Mouse (Mus musculus) hindbrain, embryonic 10.5 days (tissue): ENCODE data around the gene C030005K15Rik. TPM values are rescaled to one million over a fixed set of nuclear protein-coding genes. Genes with fewer than 3 reads are reported as not detected.
"Not testable (repeated sequence)": the region's sequence is repeated elsewhere in the genome, so short reads cannot be mapped to it uniquely, and the experiment has no call there.

Experiments used
- DNase-seq: peaks from one replicate; pipeline ENCODE4 v3.0.0-alpha.2; 2017; ENCODE audit warnings: low spot score
- H3K27ac ChIP-seq: fragments of 300-500 bp; sonication (generic); 2 replicates; pipeline ENCODE4 v1.5.1; 2016; ENCODE audit warnings: mild to moderate bottlenecking, moderate library complexity
- H3K27me3 ChIP-seq: fragments of 300-500 bp; sonication (generic); 2 replicates; pipeline ENCODE4 v1.6.1; 2016; ENCODE audit warnings: mild to moderate bottlenecking; ENCODE audit not compliant: poor library complexity, insufficient read depth, severe bottlenecking
- H3K36me3 ChIP-seq: fragments of 300-500 bp; sonication (generic); 2 replicates; pipeline ENCODE4 v1.6.1; 2016; ENCODE audit warnings: mild to moderate bottlenecking, moderate library complexity
- H3K4me1 ChIP-seq: fragments of 300-500 bp; sonication (generic); replicated peaks from 2 replicates; pipeline ENCODE4 v1.6.1; 2016; ENCODE audit warnings: mild to moderate bottlenecking
- H3K4me3 ChIP-seq: fragments of 300-500 bp; sonication (generic); 2 replicates; pipeline ENCODE4 v1.5.1; 2016; ENCODE audit warnings: mild to moderate bottlenecking, moderate library complexity
- H3K9me3 ChIP-seq: fragments of 300-500 bp; sonication (generic); 2 replicates; pipeline ENCODE4 v1.6.1; 2016; ENCODE audit warnings: mild to moderate bottlenecking, moderate library complexity
- WGBS: fragments of 180-500 bp; shearing (Covaris S2); methylation state at CpG from one replicate; pipeline ENCODE4 v1.1.7; 2016; 5-methylcytosine and 5-hydroxymethylcytosine counted together
- polyA plus RNA-seq: library from polyadenylated mRNA; unstranded; fragments of >200 nt; fragmentation: Nextera tagmentation; extraction: Ambion mirVana; gene quantifications from 2 replicates; pipeline ENCODE4 v1.2.1, GENCODE M21; 2016

The C030005K15Rik gene
- not detected in 2 replicates for polyA plus RNA-seq

DNA sequence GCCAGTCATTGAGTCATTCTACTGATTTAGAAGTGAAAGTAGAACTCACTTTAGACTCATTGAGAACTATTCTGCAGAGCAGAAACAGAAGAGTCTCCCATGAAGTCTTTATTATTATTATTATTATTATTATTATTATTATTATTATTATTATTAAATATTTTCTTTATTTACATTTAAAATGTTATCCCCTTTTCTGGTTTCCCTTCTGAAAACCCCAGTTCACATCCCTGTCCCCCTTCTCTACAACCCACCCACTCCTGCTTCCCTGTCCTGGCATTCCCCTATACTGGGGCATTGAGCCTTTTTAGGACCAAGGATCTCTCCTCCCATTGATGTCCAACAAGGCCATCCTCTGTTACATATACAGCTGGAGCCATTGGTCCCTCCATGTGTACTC is at the start of gene C030005K15Rik:
C030005K15Rik (minus strand) TSS at position 101 of the 400 bp plus-strand sequence.
- H3K36me3 ChIP-seq, H3K4me3 ChIP-seq, H3K27me3 ChIP-seq, DNase-seq, H3K9me3 ChIP-seq, H3K27ac ChIP-seq, H3K4me1 ChIP-seq: not testable (repeated sequence)

DNA sequence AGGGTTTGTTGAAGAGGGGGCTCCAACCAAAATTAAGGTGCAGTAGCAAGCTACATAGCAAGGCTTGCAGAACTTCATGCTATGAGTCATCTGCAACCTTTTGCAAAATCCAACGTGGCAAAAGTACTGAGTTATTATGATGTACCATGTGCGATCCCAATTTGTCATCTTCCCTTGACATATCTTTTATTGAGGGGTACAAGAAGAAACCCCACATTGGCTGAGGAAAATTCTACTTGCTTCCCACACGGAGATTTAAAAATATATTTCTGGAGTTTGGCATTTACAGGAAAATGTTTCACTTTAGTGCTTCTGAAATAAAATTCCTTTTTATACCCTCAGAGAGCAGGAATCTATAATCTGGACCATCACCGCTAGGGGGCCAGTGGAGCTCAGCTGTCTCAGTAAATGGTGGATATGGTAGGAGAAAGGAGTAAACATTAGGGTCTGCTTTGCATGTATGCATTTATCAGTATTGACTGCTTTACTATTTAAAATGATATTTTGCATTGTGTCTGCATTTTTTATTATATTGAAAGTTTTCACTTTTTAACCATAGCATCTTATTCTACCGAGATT is 41.7 kb upstream of the C030005K15Rik start:
- no peak overlapping the region for H3K4me3 ChIP-seq
- 62% methylated on average over 5 of the region's 5 CpGs for WGBS
- no peaks in the 10 kb centered on the region for H3K4me1 ChIP-seq
- H3K27ac ChIP-seq = no peak overlapping the region
- H3K27me3 ChIP-seq = no peaks in the 10 kb centered on the region
- no peaks in the 10 kb centered on the region for H3K36me3 ChIP-seq
- no peaks in the 10 kb centered on the region for H3K9me3 ChIP-seq
- DNase-seq = no peak

DNA sequence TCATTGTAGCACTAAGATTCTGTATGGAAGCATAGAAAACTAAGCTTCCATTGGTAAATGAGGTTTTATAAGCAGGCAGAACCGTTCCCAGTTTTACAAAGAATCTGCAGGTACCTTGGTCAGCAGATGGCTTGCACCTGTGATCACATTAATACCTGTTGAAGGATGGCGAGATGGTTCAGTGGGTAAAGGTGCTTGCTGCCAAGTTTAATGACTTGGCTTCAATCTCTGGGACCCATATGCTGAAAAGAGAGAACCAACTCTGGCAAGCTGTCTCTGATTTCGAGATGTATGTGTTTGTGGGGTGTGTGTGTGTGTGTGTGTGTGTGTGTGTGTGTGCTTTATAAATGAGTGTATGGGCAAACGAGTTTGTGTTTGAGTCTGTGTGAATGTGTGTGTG is 27.3 kb upstream of the C030005K15Rik start:
- Histone ChIP-seq H3K27me3 (no peaks in the 10 kb centered on the region), H3K4me1 (no peaks in the 10 kb centered on the region), H3K27ac (no peak overlapping the region), H3K36me3 (no peaks in the 10 kb centered on the region), H3K9me3 (no peaks in the 10 kb centered on the region), H3K4me3 (no peak overlapping the region)
- DNase-seq = no peak
- WGBS = 80% methylated on average over 4 of the region's 4 CpGs

DNA sequence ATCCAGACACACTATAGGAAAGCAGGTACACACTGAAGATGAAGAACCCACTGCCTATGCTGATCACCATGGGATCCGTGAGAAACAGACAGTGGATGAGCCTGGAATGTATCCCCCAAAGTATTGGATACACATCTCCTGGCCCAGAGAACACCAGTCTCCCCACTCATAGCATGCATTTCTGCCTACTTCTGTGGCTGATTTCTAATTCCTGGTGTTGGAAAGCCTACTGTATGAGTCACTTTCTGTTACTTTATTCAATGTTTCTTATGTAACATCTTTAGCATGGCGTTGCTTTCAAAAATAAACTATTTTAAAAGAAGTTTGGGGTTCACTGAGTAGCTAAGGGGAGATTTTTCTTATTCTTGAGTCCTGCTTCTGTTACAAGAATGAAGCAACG is 20.7 kb upstream of the C030005K15Rik start:
- 81% methylated on average over 3 of the region's 3 CpGs for WGBS
- Histone ChIP-seq H3K4me3 (no peak overlapping the region), H3K36me3 (no peaks in the 10 kb centered on the region), H3K4me1 (no peaks in the 10 kb centered on the region), H3K27me3 (no peaks in the 10 kb centered on the region), H3K9me3 (no peaks in the 10 kb centered on the region), H3K27ac (no peak overlapping the region)
- DNase-seq = no peak

DNA sequence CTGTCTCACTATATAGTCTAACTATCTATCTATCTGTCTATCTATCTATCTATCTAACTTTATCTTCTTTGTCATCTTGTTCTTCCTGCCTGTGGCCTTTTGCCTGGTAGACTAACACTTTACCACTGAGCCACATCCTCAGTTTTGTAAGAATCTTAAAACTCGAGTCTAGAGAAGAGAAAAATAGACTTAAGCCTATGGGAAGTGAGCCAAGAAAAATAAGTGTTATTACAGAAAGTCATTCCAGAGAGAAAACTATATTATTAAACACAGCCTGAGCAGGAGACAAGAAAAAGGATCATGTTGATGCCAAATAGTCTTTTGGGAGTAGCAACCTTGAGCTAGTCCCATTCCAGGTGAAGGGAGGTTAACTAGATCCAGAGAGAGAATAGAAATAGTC is 626 bp downstream of the C030005K15Rik start:
- no peak overlapping the region for H3K4me3 ChIP-seq
- 73% methylated on average over 1 of the region's 1 CpGs for WGBS
- no peaks in the 10 kb centered on the region for H3K4me1 ChIP-seq
- H3K27ac ChIP-seq = no peak overlapping the region
- no peaks in the 10 kb centered on the region for H3K36me3 ChIP-seq
- H3K9me3 ChIP-seq = no peaks in the 10 kb centered on the region
- no peak for DNase-seq
- H3K27me3 ChIP-seq = no peaks in the 10 kb centered on the region

DNA sequence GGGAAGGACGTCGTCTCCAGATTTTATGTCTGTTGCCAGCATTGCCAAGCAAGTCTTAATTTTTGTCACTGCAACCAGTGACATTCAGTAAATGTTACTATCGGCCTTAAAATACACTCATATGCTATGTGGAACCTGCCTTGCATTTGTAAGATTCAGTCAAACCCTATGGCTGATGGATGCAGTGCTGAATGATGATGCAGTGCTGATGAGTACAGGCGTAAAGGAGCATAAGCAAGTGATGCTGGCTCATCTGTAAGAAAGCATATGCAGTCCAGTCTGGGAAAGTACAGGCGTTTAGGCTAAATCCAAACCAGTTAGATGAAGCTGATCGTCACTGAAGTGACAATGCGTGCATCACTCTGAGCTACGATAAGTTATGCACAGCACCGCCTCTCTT is 3.8 kb downstream of the C030005K15Rik start:
- 94% methylated on average over 9 of the region's 9 CpGs for WGBS
- Histone ChIP-seq H3K27me3 (no peaks in the 10 kb centered on the region), H3K4me1 (no peaks in the 10 kb centered on the region), H3K36me3 (no peaks in the 10 kb centered on the region), H3K27ac (no peak overlapping the region), H3K9me3 (no peaks in the 10 kb centered on the region), H3K4me3 (no peak overlapping the region)
- DNase-seq = no peak

DNA sequence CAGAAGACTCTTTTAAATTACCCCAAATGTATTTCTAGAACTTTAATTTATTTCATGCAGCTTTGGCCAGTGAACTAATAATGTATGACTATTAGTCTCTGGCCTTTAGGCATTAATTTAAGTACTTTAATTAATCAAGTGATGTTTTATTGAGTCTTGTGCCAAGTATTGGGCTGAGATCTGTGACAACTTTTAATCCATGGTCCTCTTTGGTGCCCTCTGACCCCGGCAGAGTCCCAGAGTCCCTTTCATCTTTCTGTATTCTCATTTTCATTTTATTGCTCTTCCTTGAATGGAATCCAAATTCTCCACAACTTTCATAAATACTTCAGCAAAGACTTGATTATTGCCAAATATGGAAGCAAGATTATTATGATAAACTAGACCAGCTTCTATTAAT is 5.9 kb downstream of the C030005K15Rik start:
- Histone ChIP-seq H3K4me3 (no peak overlapping the region), H3K36me3 (no peaks in the 10 kb centered on the region), H3K27me3 (no peaks in the 10 kb centered on the region), H3K9me3 (no peaks in the 10 kb centered on the region), H3K27ac (no peak overlapping the region), H3K4me1 (no peaks in the 10 kb centered on the region)
- no peak for DNase-seq
- WGBS = 88% methylated on average over 1 of the region's 1 CpGs

DNA sequence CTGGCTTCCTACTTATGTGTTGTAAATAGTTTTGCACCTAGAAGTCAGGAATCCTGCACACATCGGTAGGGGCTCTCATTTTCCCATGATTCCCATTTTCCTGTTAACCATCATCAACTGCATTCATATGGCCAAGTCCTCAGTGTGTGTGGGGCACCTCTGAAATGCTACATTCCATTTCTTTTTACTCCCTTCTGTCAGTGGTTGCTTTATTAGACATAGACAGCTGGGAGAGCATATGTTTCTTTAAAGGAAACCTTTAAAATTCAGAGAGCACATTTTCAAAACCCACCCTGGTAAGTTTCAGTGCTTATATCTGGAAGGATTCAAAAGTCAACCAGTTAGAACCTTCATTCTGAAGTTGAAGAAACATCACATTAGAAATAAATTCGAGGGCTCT is 8.5 kb downstream of the C030005K15Rik start:
- H3K4me3 ChIP-seq = no peak overlapping the region

DNA sequence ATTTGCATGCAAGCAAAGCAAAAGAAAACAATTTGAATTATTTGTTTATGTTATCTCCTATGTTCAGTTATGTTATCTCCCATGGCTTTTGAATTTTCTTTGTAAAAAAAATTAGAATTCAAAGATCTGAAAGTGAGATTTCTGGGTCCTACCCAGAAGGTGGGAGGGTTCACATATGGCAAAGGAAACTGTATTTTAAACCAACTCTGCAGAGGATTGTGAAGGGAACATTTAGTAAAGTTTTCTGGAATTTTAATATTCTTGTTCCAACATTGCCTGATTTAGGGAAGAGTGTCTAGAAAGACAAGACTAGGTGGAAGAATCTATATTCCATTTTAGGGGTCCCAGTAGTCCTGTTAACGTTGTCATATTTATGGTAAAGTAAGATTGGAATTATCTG is 9.3 kb downstream of the C030005K15Rik start:
- Histone ChIP-seq H3K4me1 (no peaks in the 10 kb centered on the region), H3K27me3 (no peaks in the 10 kb centered on the region), H3K36me3 (no peaks in the 10 kb centered on the region), H3K27ac (no peak overlapping the region), H3K9me3 (no peaks in the 10 kb centered on the region), H3K4me3 (no peak overlapping the region)
- 81% methylated on average over 1 of the region's 1 CpGs for WGBS
- no peak for DNase-seq

More for the DNA sequence above, 8.5 kb downstream of the C030005K15Rik start:
- no peaks in the 10 kb centered on the region for H3K4me1 ChIP-seq
- H3K36me3 ChIP-seq = no peaks in the 10 kb centered on the region
- 80% methylated on average over 2 of the region's 2 CpGs for WGBS
- H3K9me3 ChIP-seq = no peaks in the 10 kb centered on the region
- DNase-seq = no peak
- no peak overlapping the region for H3K27ac ChIP-seq
- no peaks in the 10 kb centered on the region for H3K27me3 ChIP-seq

DNA sequence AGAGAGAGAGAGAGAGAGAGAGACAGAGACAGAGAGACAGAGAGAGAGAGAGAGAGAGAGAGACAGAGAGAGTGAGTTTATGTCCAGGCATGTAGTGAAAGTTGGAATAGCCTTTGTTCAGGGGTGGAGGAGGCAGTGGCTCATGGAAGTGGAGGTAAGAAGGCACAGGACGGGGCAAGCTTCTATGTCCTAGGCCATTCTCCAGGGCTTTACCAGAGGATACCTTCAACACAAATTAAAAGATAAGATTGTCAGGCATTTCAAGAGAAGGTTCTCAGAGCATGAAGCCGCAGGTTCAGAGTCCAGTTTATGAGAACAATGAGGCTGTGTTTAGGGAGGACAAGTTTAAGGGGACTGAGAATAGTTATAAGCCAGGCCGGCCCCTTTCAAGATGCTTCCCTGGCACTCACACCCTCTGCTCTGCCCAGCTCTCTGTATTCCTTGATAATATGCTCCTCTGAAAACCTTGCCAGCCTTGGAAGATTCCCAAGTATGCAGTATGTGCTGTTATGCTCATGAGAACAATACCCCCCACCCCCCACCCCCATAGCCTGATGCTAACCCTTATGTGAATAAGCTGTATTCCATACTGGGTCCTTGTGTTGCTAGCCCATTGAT is 11.2 kb downstream of the C030005K15Rik start:
- no peaks in the 10 kb centered on the region for H3K4me1 ChIP-seq
- no peak overlapping the region for H3K27ac ChIP-seq
- no peaks in the 10 kb centered on the region for H3K36me3 ChIP-seq
- DNase-seq = no peak
- H3K9me3 ChIP-seq = no peaks in the 10 kb centered on the region
- H3K4me3 ChIP-seq = no peak overlapping the region
- WGBS = 83% methylated on average over 3 of the region's 3 CpGs
- no peaks in the 10 kb centered on the region for H3K27me3 ChIP-seq

DNA sequence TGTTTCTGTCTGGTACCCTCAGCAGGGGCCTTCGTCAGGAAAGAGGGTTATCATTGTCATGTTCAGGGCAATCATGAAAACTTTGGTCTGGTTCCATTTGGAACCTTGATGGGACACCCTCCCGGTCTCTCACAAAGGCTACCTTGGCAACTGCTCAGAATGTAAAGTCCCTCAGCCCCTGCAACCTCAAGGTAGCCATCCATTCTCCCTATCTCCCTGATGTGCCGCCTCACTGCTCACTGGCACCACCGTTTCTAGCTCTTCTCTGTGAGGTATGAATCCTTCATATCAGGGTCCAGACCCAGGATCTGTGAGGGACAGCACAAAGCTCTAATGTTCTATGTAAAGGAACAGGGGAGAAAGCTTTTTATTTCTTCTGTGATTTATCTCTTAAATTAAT is 12.0 kb downstream of the C030005K15Rik start:
- no peaks in the 10 kb centered on the region for H3K4me1 ChIP-seq
- no peaks in the 10 kb centered on the region for H3K9me3 ChIP-seq
- H3K36me3 ChIP-seq = no peaks in the 10 kb centered on the region
- no peaks in the 10 kb centered on the region for H3K27me3 ChIP-seq
- DNase-seq = no peak
- no peak overlapping the region for H3K27ac ChIP-seq
- WGBS = 68% methylated on average over 4 of the region's 4 CpGs
- no peak overlapping the region for H3K4me3 ChIP-seq

DNA sequence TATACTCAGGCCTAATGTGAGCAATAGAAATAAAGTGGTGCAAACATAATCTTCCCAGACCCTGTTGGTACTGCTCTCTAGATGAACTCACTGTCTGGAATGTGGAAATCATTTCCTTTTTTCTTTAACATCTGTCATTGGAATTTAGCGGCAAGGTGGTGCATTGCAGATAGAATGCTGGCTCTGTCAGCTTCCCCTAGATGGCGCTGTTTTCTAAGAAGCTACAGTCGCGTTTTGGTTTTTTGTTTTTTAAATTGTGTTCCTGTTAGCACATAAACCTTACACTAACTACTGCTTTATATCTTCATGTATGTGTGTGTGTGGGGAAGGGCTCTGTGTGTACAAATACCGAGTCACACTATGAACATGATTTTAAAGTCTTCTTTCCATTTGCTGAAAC is 13.9 kb downstream of the C030005K15Rik start:
- WGBS = 3% methylated on average over 5 of the region's 5 CpGs
- H3K36me3 ChIP-seq = no peaks in the 10 kb centered on the region
- H3K4me1 ChIP-seq = no peaks in the 10 kb centered on the region
- no peak overlapping the region for H3K4me3 ChIP-seq
- no peaks in the 10 kb centered on the region for H3K27me3 ChIP-seq
- H3K9me3 ChIP-seq = no peaks in the 10 kb centered on the region
- peak; percentile 38 for DNase-seq
- H3K27ac ChIP-seq = no peak overlapping the region

DNA sequence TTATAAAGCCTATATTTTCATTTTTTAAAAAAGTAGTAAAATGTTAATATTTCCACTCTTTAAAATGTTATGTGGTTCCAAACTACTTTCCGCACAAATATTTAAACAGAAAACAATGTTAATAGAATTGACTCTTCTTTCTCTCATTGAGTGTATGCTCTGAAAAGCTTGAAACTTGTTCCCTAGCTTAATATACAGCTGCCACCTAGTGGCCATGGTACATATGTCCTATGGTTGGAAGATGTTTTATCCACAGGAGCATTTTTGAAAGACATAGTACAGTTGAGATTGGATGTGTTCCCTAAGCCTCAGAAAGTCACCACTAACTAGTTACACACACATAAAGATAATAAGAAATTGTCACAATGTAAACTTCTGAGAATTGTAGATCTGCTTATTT is 22.0 kb downstream of the C030005K15Rik start:
- no peak overlapping the region for H3K4me3 ChIP-seq
- H3K4me1 ChIP-seq = no peaks in the 10 kb centered on the region
- H3K27me3 ChIP-seq = no peaks in the 10 kb centered on the region
- peak; percentile 12 for DNase-seq
- 62% methylated on average over 1 of the region's 1 CpGs for WGBS
- H3K9me3 ChIP-seq = no peaks in the 10 kb centered on the region
- H3K27ac ChIP-seq = no peak overlapping the region
- H3K36me3 ChIP-seq = no peaks in the 10 kb centered on the region

DNA sequence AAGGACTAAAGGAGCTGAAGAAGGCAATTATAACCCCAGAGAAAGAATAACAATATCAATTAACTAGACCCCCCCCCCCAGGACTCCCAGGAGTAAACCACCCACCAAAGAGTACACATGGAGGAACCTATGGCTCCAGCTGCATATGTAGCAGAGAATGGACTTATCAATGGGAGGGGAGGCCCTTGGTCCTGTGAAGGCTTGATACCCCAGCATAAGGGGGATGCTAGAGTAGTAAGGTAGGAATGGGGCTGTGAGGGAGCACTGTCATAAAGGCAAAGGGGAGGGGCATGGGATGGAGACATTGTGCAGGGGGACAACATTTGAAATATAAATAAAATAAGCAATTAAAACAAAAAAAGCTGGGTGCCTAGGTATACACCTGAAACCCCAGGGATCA is 24.2 kb downstream of the C030005K15Rik start:
- H3K36me3 ChIP-seq = no peaks in the 10 kb centered on the region

More for the DNA sequence above, 24.2 kb downstream of the C030005K15Rik start:
- DNase-seq = no peak
- no peaks in the 10 kb centered on the region for H3K4me1 ChIP-seq
- no peak overlapping the region for H3K27ac ChIP-seq
- no peak overlapping the region for H3K4me3 ChIP-seq
- H3K9me3 ChIP-seq = no peaks in the 10 kb centered on the region
- no peaks in the 10 kb centered on the region for H3K27me3 ChIP-seq
